Mouse (Mus musculus) splenic B cell, adult 2 months (primary cell): ENCODE data around the gene Gsta3.
"Not testable (repeated sequence)": the region's sequence is repeated elsewhere in the genome, so short reads cannot be mapped to it uniquely, and the experiment has no call there.

Experiments
- DNase-seq: peaks from one replicate; pipeline ENCODE4 v3.0.0-alpha.2; 2011; ENCODE audit warnings: low read depth, low spot score
- H3K27me3 ChIP-seq: 2 replicates; pipeline ENCODE4 v1.6.1; 2012; ENCODE audit warnings: mild to moderate bottlenecking, low read length, moderate library complexity, mixed read lengths; ENCODE audit not compliant: control insufficient read depth, poor library complexity, insufficient read depth, severe bottlenecking
- H3K36me3 ChIP-seq: 2 replicates; pipeline ENCODE4 v1.6.1; 2012; ENCODE audit warnings: mild to moderate bottlenecking, low read length, moderate library complexity, mixed read lengths; ENCODE audit not compliant: control insufficient read depth, poor library complexity, insufficient read depth, severe bottlenecking

Gene Gsta3

GRCm38 (mm10) chr1:21246136-21246535, 5.7 kb downstream of the Gsta3 start:
- Histone ChIP-seq H3K27me3 (no peaks in the 10 kb centered on the region), H3K36me3 (no peaks in the 10 kb centered on the region)
- DNase-seq: no peak

GRCm38 (mm10) chr1:21247896-21248295, 7.5 kb downstream of the Gsta3 start:
- H3K27me3 ChIP-seq: no peaks in the 10 kb centered on the region
- DNase-seq: no peak
- no peaks in the 10 kb centered on the region for H3K36me3 ChIP-seq

GRCm38 (mm10) chr1:21248560-21249390, 8.4 kb downstream of the Gsta3 start:
- Histone ChIP-seq H3K36me3 (no peaks in the 10 kb centered on the region), H3K27me3 (no peaks in the 10 kb centered on the region)
- DNase-seq: no peak

- H3K27me3 ChIP-seq: no peaks in the 10 kb centered on the region
- H3K36me3 ChIP-seq: no peaks in the 10 kb centered on the region
- no peak for DNase-seq
Observed at GRCm38 (mm10) chr1:21251661-21252060, 11.3 kb downstream of the Gsta3 start.

GRCm38 (mm10) chr1:21252566-21253302, 12.3 kb downstream of the Gsta3 start:
- DNase-seq: no peak
- Histone ChIP-seq H3K36me3 (no peaks in the 10 kb centered on the region), H3K27me3 (no peaks in the 10 kb centered on the region)

GRCm38 (mm10) chr1:21253303-21253650, 12.9 kb downstream of the Gsta3 start:
- Histone ChIP-seq H3K27me3 (no peaks in the 10 kb centered on the region), H3K36me3 (no peaks in the 10 kb centered on the region)
- no peak for DNase-seq

- H3K36me3 ChIP-seq: no peaks in the 10 kb centered on the region
- no peak for DNase-seq
- no peaks in the 10 kb centered on the region for H3K27me3 ChIP-seq
Observed at GRCm38 (mm10) chr1:21253856-21254255, 13.5 kb downstream of the Gsta3 start.

- Histone ChIP-seq H3K27me3 (no peaks in the 10 kb centered on the region), H3K36me3 (no peaks in the 10 kb centered on the region)
- no peak for DNase-seq
Observed at GRCm38 (mm10) chr1:21255625-21256345, 15.4 kb downstream of the Gsta3 start.

- H3K27me3 ChIP-seq: no peaks in the 10 kb centered on the region
- DNase-seq: no peak
- no peaks in the 10 kb centered on the region for H3K36me3 ChIP-seq
Observed at GRCm38 (mm10) chr1:21256391-21256790, 16.0 kb downstream of the Gsta3 start.

GRCm38 (mm10) chr1:21256871-21257270, 16.5 kb downstream of the Gsta3 start:
- no peaks in the 10 kb centered on the region for H3K36me3 ChIP-seq
- no peaks in the 10 kb centered on the region for H3K27me3 ChIP-seq
- DNase-seq: no peak

- H3K27me3 ChIP-seq, H3K36me3 ChIP-seq, DNase-seq: not testable (repeated sequence)
Observed at GRCm38 (mm10) chr1:21259981-21260380, 19.6 kb downstream of the Gsta3 start.

GRCm38 (mm10) chr1:21262401-21262800, 22.0 kb downstream of the Gsta3 start:
- no peak for DNase-seq
- Histone ChIP-seq H3K27me3 (no peaks in the 10 kb centered on the region), H3K36me3 (no peaks in the 10 kb centered on the region)

GRCm38 (mm10) chr1:21263986-21264385, 23.6 kb downstream of the Gsta3 start:
- DNase-seq: no peak

GRCm38 (mm10) chr1:21264747-21265146, 24.4 kb downstream of the Gsta3 start:
- no peaks in the 10 kb centered on the region for H3K36me3 ChIP-seq
- H3K27me3 ChIP-seq: no peaks in the 10 kb centered on the region
- DNase-seq: no peak

More at GRCm38 (mm10) chr1:21263986-21264385, 23.6 kb downstream of the Gsta3 start:
- no peaks in the 10 kb centered on the region for H3K27me3 ChIP-seq
- no peaks in the 10 kb centered on the region for H3K36me3 ChIP-seq

GRCm38 (mm10) chr1:21266766-21267165, 26.4 kb downstream of the Gsta3 start:
- Histone ChIP-seq H3K27me3 (no peaks in the 10 kb centered on the region), H3K36me3 (no peaks in the 10 kb centered on the region)
- no peak for DNase-seq
